Mouse (Mus musculus): ENCODE data around the gene Samd8. TPM values are rescaled to one million over a fixed set of nuclear protein-coding genes. Genes with fewer than 3 reads are reported as not detected.

Gene Samd8
- polyA plus RNA-seq, 1 experiment from 2014 or later, result 11.6 TPM

- Histone ChIP-seq H3K4me2 (replicated peaks) (no peak overlapping the region), H3K4me1 (replicated peaks) (0 out of 2 replicates have a peak, but pooled peaks cover 3% of the 10 kb centered on the region), H3K27ac (no peak overlapping the region), H3K9me3 (no peaks in the 10 kb centered on the region), H3K36me3 (no peaks in the 10 kb centered on the region), H3K27me3 (replicated peaks) (no peaks in the 10 kb centered on the region), H3K9ac (no peak overlapping the region), H3K4me3 (replicated peaks) (no peak overlapping the region)
- 72% methylated on average over 14 of the region's 14 CpGs for WGBS
- no peak for ATAC-seq
These were observed 2.7 kb upstream of the Samd8 start for GRCm38 (mm10) chr14:21747436-21748141.

- no peak for ATAC-seq
- Histone ChIP-seq H3K4me1 (replicated peaks) (0 out of 2 replicates have a peak, but pooled peaks cover 3% of the 10 kb centered on the region), H3K9ac (no peak overlapping the region), H3K27ac (no peak overlapping the region), H3K36me3 (no peaks in the 10 kb centered on the region), H3K4me2 (replicated peaks) (no peak overlapping the region), H3K9me3 (no peaks in the 10 kb centered on the region), H3K4me3 (replicated peaks) (no peak overlapping the region), H3K27me3 (replicated peaks) (no peaks in the 10 kb centered on the region)
- 45% methylated on average over 15 of the region's 15 CpGs for WGBS
These were observed 2.0 kb upstream of the Samd8 start for GRCm38 (mm10) chr14:21748142-21748870.

GRCm38 (mm10) chr14:21750881-21751542, 681 bp downstream of the Samd8 start, which contains the start of gene Dusp13:
Gene Dusp13, minus strand, starts transcription at chr14:21751181.
- Histone ChIP-seq H3K4me1 (replicated peaks) (0 out of 2 replicates have a peak, but pooled peaks cover 3% of the 10 kb centered on the region), H3K9me3 (no peaks in the 10 kb centered on the region), H3K4me3 (replicated peaks) (peak within 1 kb of the TSS; percentile 84), H3K4me2 (replicated peaks) (peak within 1 kb of the TSS; percentile 65), H3K36me3 (no peaks in the 10 kb centered on the region), H3K9ac (peak within 1 kb of the TSS; percentile 86), H3K27ac (peak within 1 kb of the TSS; percentile 86), H3K27me3 (replicated peaks) (no peaks in the 10 kb centered on the region)
- ATAC-seq, result peak; percentile 88
- under 1% methylated on average over 26 of the region's 26 CpGs for WGBS

- Histone ChIP-seq H3K27me3 (replicated peaks) (no peaks in the 10 kb centered on the region), H3K9ac (no peak overlapping the region), H3K4me3 (replicated peaks) (no peak overlapping the region), H3K9me3 (no peaks in the 10 kb centered on the region), H3K36me3 (no peaks in the 10 kb centered on the region), H3K4me1 (replicated peaks) (0 out of 2 replicates have a peak, but pooled peaks cover 3% of the 10 kb centered on the region), H3K27ac (no peak overlapping the region), H3K4me2 (replicated peaks) (no peak overlapping the region; the same call in 1 of the 2 replicates)
- 93% methylated on average over 3 of the region's 3 CpGs for WGBS
- no peak for ATAC-seq
These were observed 2.1 kb downstream of the Samd8 start for GRCm38 (mm10) chr14:21752411-21752810.

GRCm38 (mm10) chr14:21753367-21753766, 3.0 kb downstream of the Samd8 start:
- no peaks in the 10 kb centered on the region for H3K36me3 ChIP-seq
- 0 out of 2 replicates have a peak, but pooled peaks cover 3% of the 10 kb centered on the region for H3K4me1 ChIP-seq (replicated peaks)
- no peak overlapping the region for H3K4me3 ChIP-seq (replicated peaks)
- no peak overlapping the region for H3K4me2 ChIP-seq (replicated peaks)
- WGBS, result 75% methylated on average over 4 of the region's 4 CpGs
- H3K27me3 ChIP-seq (replicated peaks), result no peaks in the 10 kb centered on the region
- no peak overlapping the region for H3K9ac ChIP-seq
- no peaks in the 10 kb centered on the region for H3K9me3 ChIP-seq
- ATAC-seq, result no peak
- no peak overlapping the region for H3K27ac ChIP-seq

GRCm38 (mm10) chr14:21761560-21761959, 11.2 kb downstream of the Samd8 start:
- 84% methylated on average over 9 of the region's 9 CpGs for WGBS
- Histone ChIP-seq H3K4me2 (replicated peaks) (no peak overlapping the region), H3K27me3 (replicated peaks) (no peaks in the 10 kb centered on the region), H3K9ac (no peak overlapping the region), H3K4me3 (replicated peaks) (no peak overlapping the region), H3K9me3 (no peaks in the 10 kb centered on the region), H3K36me3 (no peaks in the 10 kb centered on the region), H3K4me1 (replicated peaks) (peaks cover 5% of the 10 kb centered on the region; the same call in 1 of the 2 replicates), H3K27ac (no peak overlapping the region)
- no peak for ATAC-seq

- Histone ChIP-seq H3K36me3 (no peaks in the 10 kb centered on the region), H3K4me1 (replicated peaks) (peaks cover 8% of the 10 kb centered on the region; the same call in 1 of the 2 replicates), H3K9ac (no peak overlapping the region), H3K9me3 (no peaks in the 10 kb centered on the region), H3K27ac (no peak overlapping the region), H3K4me3 (replicated peaks) (no peak overlapping the region), H3K27me3 (replicated peaks) (no peaks in the 10 kb centered on the region), H3K4me2 (replicated peaks) (no peak overlapping the region)
- no peak for ATAC-seq
- WGBS, result 91% methylated on average over 3 of the region's 3 CpGs
These were observed 13.4 kb downstream of the Samd8 start for GRCm38 (mm10) chr14:21763736-21764135.

GRCm38 (mm10) chr14:21764646-21765045, 14.3 kb downstream of the Samd8 start:
- Histone ChIP-seq H3K9me3 (no peaks in the 10 kb centered on the region), H3K27me3 (replicated peaks) (no peaks in the 10 kb centered on the region), H3K4me2 (replicated peaks) (no peak overlapping the region), H3K36me3 (no peaks in the 10 kb centered on the region), H3K4me3 (replicated peaks) (no peak overlapping the region), H3K9ac (no peak overlapping the region), H3K27ac (no peak overlapping the region), H3K4me1 (replicated peaks) (peaks cover 8% of the 10 kb centered on the region; the same call in 1 of the 2 replicates)
- 87% methylated on average over 6 of the region's 6 CpGs for WGBS
- no peak for ATAC-seq

- peak overlapping the region; percentile 66; the same call in 1 of the 2 replicates for H3K27ac ChIP-seq
- no peak overlapping the region for H3K9ac ChIP-seq
- H3K36me3 ChIP-seq, result no peaks in the 10 kb centered on the region
- H3K4me2 ChIP-seq (replicated peaks), result peak overlapping the region; percentile 34
- no peaks in the 10 kb centered on the region for H3K27me3 ChIP-seq (replicated peaks)
- WGBS, result 55% methylated on average over 7 of the region's 7 CpGs
- peak; percentile 88 for ATAC-seq
- no peak overlapping the region for H3K4me3 ChIP-seq (replicated peaks)
- H3K9me3 ChIP-seq, result no peaks in the 10 kb centered on the region
- peaks cover 8% of the 10 kb centered on the region; the same call in 1 of the 2 replicates for H3K4me1 ChIP-seq (replicated peaks)
These were observed 15.5 kb downstream of the Samd8 start for GRCm38 (mm10) chr14:21765754-21766397.

GRCm38 (mm10) chr14:21766398-21766958, 16.1 kb downstream of the Samd8 start:
- ATAC-seq, result peak; percentile 56
- 78% methylated on average over 6 of the region's 6 CpGs for WGBS
- H3K9ac ChIP-seq, result no peak overlapping the region
- H3K4me2 ChIP-seq (replicated peaks), result peak overlapping the region; percentile 27
- H3K27ac ChIP-seq, result 0 out of 2 replicates have a peak overlapping the region, but pooled peaks have one; percentile 66
- no peaks in the 10 kb centered on the region for H3K27me3 ChIP-seq (replicated peaks)
- H3K9me3 ChIP-seq, result no peaks in the 10 kb centered on the region
- no peaks in the 10 kb centered on the region for H3K36me3 ChIP-seq
- peaks cover 8% of the 10 kb centered on the region; the same call in 1 of the 2 replicates for H3K4me1 ChIP-seq (replicated peaks)
- H3K4me3 ChIP-seq (replicated peaks), result no peak overlapping the region

GRCm38 (mm10) chr14:21772506-21773281, 22.4 kb downstream of the Samd8 start:
- no peak overlapping the region for H3K4me2 ChIP-seq (replicated peaks)
- 0 out of 2 replicates have a peak, but pooled peaks cover 3% of the 10 kb centered on the region for H3K4me1 ChIP-seq (replicated peaks)
- WGBS, result 87% methylated on average over 11 of the region's 11 CpGs
- no peak for ATAC-seq
- H3K36me3 ChIP-seq, result 0 out of 2 replicates have a peak, but pooled peaks cover 4% of the 10 kb centered on the region
- H3K9me3 ChIP-seq, result no peaks in the 10 kb centered on the region
- no peaks in the 10 kb centered on the region for H3K27me3 ChIP-seq (replicated peaks)
- H3K4me3 ChIP-seq (replicated peaks), result no peak overlapping the region
- H3K9ac ChIP-seq, result no peak overlapping the region
- H3K27ac ChIP-seq, result no peak overlapping the region
